Mouse (Mus musculus): ENCODE measurements around the gene Serpinc1. TPM values are rescaled to one million over a fixed set of nuclear protein-coding genes. Genes with fewer than 3 reads are reported as not detected.

Gene Serpinc1
- total and polyA plus RNA-seq, 3 experiments: 0.19 to 1.3 TPM; not detected in 1

DNA sequence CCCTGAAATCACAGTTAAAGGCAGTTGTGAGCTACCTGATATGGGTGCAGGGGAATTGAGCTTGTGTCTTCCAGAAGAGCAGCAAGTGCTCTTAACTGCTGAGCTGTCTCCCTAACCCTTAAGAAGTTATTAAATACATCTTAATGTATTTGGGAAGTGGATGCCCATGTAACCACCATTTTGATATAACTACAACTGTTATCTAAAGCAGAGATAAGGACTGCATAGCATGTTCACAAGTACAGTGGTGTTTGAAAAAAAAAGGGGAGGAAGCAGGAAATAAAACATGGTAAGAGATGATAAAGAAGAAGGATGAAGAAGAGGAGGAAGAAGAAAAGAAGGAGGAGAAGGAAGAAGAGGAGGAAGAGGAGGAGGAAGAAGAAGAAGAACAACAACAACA, 47.1 kb upstream of the Serpinc1 start (continued):
- TF ChIP-seq ZMIZ1 (IDR thresholded peaks at IDR 0.05; ENCODE audit: low read depth, low read length) (no peak), ELF1 (IDR thresholded peaks at IDR 0.05; ENCODE audit: low read depth, low read length) (peak; percentile 38; the same call in 1 of the 2 replicates), MYB (IDR thresholded peaks at IDR 0.05; ENCODE audit: low read depth, low read length) (peak; percentile 43; the same call in 1 of the 2 replicates), CHD1 (IDR thresholded peaks at IDR 0.05; ENCODE audit: low read depth, low read length) (no peak), SIN3A (IDR thresholded peaks at IDR 0.05; ENCODE audit: low read length) (peak; percentile 70), TCF12 (IDR thresholded peaks at IDR 0.05; ENCODE audit: low read depth, low read length) (peak; percentile 77), ZC3H11A (IDR thresholded peaks at IDR 0.05; ENCODE audit: low read depth, low read length) (no peak; the same call in 1 of the 2 replicates), CTCF (IDR thresholded peaks at IDR 0.05 in 2 of 3, conservative IDR thresholded peaks at IDR 0.05 in 1 of 3; ENCODE audit: control insufficient read depth in 1 of 3, insufficient read depth in 1 of 3, low read depth in 2 of 3, low read length in 3 of 3, poor library complexity in 1 of 3, severe bottlenecking in 1 of 3) (no peak), TAL1 (IDR thresholded peaks at IDR 0.05; ENCODE audit: low read length) (no peak), GABPA (IDR thresholded peaks at IDR 0.05; ENCODE audit: low read depth, low read length) (no peak), POLR2A (IDR thresholded peaks at IDR 0.05; ENCODE audit: control insufficient read depth in 1 of 2, insufficient read depth in 1 of 2, low read depth in 1 of 2, low read length in 2 of 2, poor library complexity in 1 of 2) (no peak), BHLHE40 (IDR thresholded peaks at IDR 0.05; ENCODE audit: borderline replicate concordance, low read depth, low read length) (no peak), USF2 (IDR thresholded peaks at IDR 0.05; ENCODE audit: borderline replicate concordance in 1 of 2, insufficient read depth in 1 of 2, low read depth in 1 of 2, low read length in 2 of 2) (no peak), EP300 (IDR thresholded peaks at IDR 0.05; ENCODE audit: low read depth in 1 of 2, low read length in 2 of 2) (peak; percentile 85 to 86), POLR2AphosphoS5 (IDR thresholded peaks at IDR 0.05; ENCODE audit: borderline replicate concordance, low read depth, low read length) (no peak), JUND (IDR thresholded peaks at IDR 0.05; ENCODE audit: low read depth, low read length) (no peak), MXI1 (IDR thresholded peaks at IDR 0.05; ENCODE audit: low read depth, low read length) (peak; percentile 49; the same call in 1 of the 2 replicates), MAZ (IDR thresholded peaks at IDR 0.05; ENCODE audit: low read depth, low read length) (no peak)

DNA sequence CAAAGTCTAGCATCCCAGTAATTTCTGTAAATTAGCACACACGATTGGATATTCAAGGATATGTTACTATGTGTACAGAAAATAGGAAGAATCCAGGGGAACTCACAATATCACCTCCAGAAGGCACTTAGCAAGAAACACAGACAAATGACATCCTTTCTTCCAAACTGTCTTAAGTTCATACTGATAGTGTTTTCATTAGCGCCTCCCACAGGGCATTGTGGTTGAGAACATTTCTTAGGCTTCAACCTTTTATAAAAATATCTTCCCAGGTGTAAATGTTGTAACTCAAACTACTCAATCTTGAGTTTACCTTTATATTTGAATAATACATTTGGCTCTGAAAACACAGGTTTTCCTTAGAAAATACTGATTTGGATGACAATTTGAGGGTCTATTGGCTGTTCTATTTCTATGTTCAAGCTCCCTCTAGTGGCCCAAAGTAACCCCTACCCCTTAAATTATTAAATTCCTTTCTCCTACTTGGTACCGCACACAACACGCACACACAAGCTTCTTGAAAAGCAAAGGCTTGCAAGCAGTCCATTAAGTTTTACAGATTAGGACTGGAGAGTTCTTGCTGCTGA, 44.4 kb upstream of the Serpinc1 start:
- Histone ChIP-seq H3K36me3 (ENCODE audit: control insufficient read depth in 1 of 2, insufficient read depth in 2 of 2, low read length in 2 of 2) (peaks cover 11 to 29% of the 10 kb centered on the region in 2 experiments), H3K9ac (ENCODE audit: control insufficient read depth, low read depth, low read length, poor library complexity, severe bottlenecking) (no peak overlapping the region), H3K4me3 (ENCODE audit: control insufficient read depth in 1 of 2, insufficient read depth in 1 of 2, low read depth in 2 of 2, low read length in 2 of 2) (no peak overlapping the region), H3K79me2 (ENCODE audit: control insufficient read depth, insufficient read depth, low read length, poor library complexity) (peaks cover 2% of the 10 kb centered on the region; the same call in 1 of the 2 replicates), H3K27me3 (ENCODE audit: control insufficient read depth in 1 of 2, insufficient read depth in 2 of 2, low read length in 2 of 2) (no peaks in the 10 kb centered on the region), H3K4me1 (ENCODE audit: control insufficient read depth in 1 of 2, insufficient read depth in 2 of 2, low read length in 2 of 2) (peaks cover 9 to 12% of the 10 kb centered on the region in 2 experiments), H3K9me3 (replicated peaks; ENCODE audit: insufficient read depth, low read length) (no peaks in the 10 kb centered on the region), H3K27ac (ENCODE audit: control insufficient read depth, low read depth, low read length) (no peak overlapping the region)
- peak; percentile 62 for DNase-seq (ENCODE audit: low read depth, low spot score)
- TF ChIP-seq CTCF (IDR thresholded peaks at IDR 0.05 in 2 of 3, conservative IDR thresholded peaks at IDR 0.05 in 1 of 3; ENCODE audit: control insufficient read depth in 1 of 3, insufficient read depth in 1 of 3, low read depth in 2 of 3, low read length in 3 of 3, poor library complexity in 1 of 3, severe bottlenecking in 1 of 3) (peak in 2 of 3 experiments; percentile 54 to 74; a peak in 4 of 6 replicates), RAD21 (IDR thresholded peaks at IDR 0.05; ENCODE audit: low read depth, low read length) (peak; percentile 62), GATA1 (IDR thresholded peaks at IDR 0.05; ENCODE audit: low read depth, low read length) (no peak), MAX (IDR thresholded peaks at IDR 0.05; ENCODE audit: low read length) (no peak), GABPA (IDR thresholded peaks at IDR 0.05; ENCODE audit: low read depth, low read length) (no peak), MXI1 (IDR thresholded peaks at IDR 0.05; ENCODE audit: low read depth, low read length) (no peak), TAL1 (IDR thresholded peaks at IDR 0.05; ENCODE audit: low read length) (no peak), E2F4 (IDR thresholded peaks at IDR 0.05; ENCODE audit: borderline replicate concordance, low read depth, low read length) (no peak), NELFE (IDR thresholded peaks at IDR 0.05; ENCODE audit: low read depth, low read length) (no peak), UBTF (IDR thresholded peaks at IDR 0.05; ENCODE audit: borderline replicate concordance, insufficient read depth, low read depth, low read length) (no peak), HCFC1 (IDR thresholded peaks at IDR 0.05; ENCODE audit: low read depth, low read length) (no peak), TCF12 (IDR thresholded peaks at IDR 0.05; ENCODE audit: low read depth, low read length) (no peak), POLR2AphosphoS2 (IDR thresholded peaks at IDR 0.05; ENCODE audit: low read length) (no peak), POLR2AphosphoS5 (IDR thresholded peaks at IDR 0.05; ENCODE audit: borderline replicate concordance, low read depth, low read length) (no peak), EP300 (IDR thresholded peaks at IDR 0.05; ENCODE audit: low read depth in 1 of 2, low read length in 2 of 2) (no peak), SMC3 (IDR thresholded peaks at IDR 0.05; ENCODE audit: low read depth, low read length) (peak; percentile 57), RCOR1 (IDR thresholded peaks at IDR 0.05; ENCODE audit: low read depth, low read length) (no peak), USF1 (IDR thresholded peaks at IDR 0.05; ENCODE audit: low read depth, low read length) (no peak), ELF1 (IDR thresholded peaks at IDR 0.05; ENCODE audit: low read depth, low read length) (no peak), CHD1 (IDR thresholded peaks at IDR 0.05; ENCODE audit: low read depth, low read length) (no peak), USF2 (IDR thresholded peaks at IDR 0.05; ENCODE audit: borderline replicate concordance in 1 of 2, insufficient read depth in 1 of 2, low read depth in 1 of 2, low read length in 2 of 2) (no peak), POLR2A (IDR thresholded peaks at IDR 0.05; ENCODE audit: control insufficient read depth in 1 of 2, insufficient read depth in 1 of 2, low read depth in 1 of 2, low read length in 2 of 2, poor library complexity in 1 of 2) (no peak), TBP (IDR thresholded peaks at IDR 0.05; ENCODE audit: low read depth, low read length) (no peak), MAZ (IDR thresholded peaks at IDR 0.05; ENCODE audit: low read depth, low read length) (no peak), ZMIZ1 (IDR thresholded peaks at IDR 0.05; ENCODE audit: low read depth, low read length) (no peak)
